Mouse (Mus musculus) embryonic fibroblast, embryonic 13.5 days (primary cell): Measurements from ENCODE around the gene Rapgef2.

Experiments
- CTCF ChIP-seq: IDR thresholded peaks from 2 replicates; pipeline ENCODE4 v1.5.1; 2011; ENCODE audit warnings: mild to moderate bottlenecking, control low read depth, low read length, moderate library complexity, borderline replicate concordance; ENCODE audit not compliant: insufficient read depth
- POLR2A ChIP-seq: IDR thresholded peaks from 2 replicates; pipeline ENCODE4 v1.6.1; 2011; ENCODE audit warnings: low read depth, mild to moderate bottlenecking, control low read depth, low read length, moderate library complexity

- no peak for TF ChIP-seq POLR2A
- no peak for TF ChIP-seq CTCF
Observed at GRCm38 (mm10) chr3:79289050-79289449, 2.7 kb upstream of the Rapgef2 start.
